Mouse (Mus musculus): Measurements from ENCODE around the gene Hsd17b14. TPM values are rescaled to one million over a fixed set of nuclear protein-coding genes. Genes with fewer than 3 reads are reported as not detected.
"Not testable (repeated sequence)": the region's sequence is repeated elsewhere in the genome, so short reads cannot be mapped to it uniquely, and the experiment has no call there.

The Hsd17b14 gene
- polyA plus RNA-seq, 1 experiment: 1.3 TPM

- TF ChIP-seq CTCF (IDR thresholded peaks at IDR 0.05; ENCODE audit: borderline replicate concordance, insufficient read depth, low read depth, low read length) (no peak), POLR2A (IDR thresholded peaks at IDR 0.05; ENCODE audit: borderline replicate concordance, insufficient read depth, low read length) (no peak)
- H3K4me3 ChIP-seq (replicated peaks; ENCODE audit: insufficient read depth, low read depth, low read length): peak overlapping the region; percentile 77
- H3K27me3 ChIP-seq (ENCODE audit: control insufficient read depth, insufficient read depth, low read length): no peaks in the 10 kb centered on the region
- H3K4me1 ChIP-seq (ENCODE audit: control insufficient read depth, insufficient read depth, low read length): peaks cover 13% of the 10 kb centered on the region
- peak; percentile 40 to 48 for DNase-seq
- WGBS: 13% methylated on average over 12 of the region's 12 CpGs
- peak overlapping the region; percentile 95 for H3K27ac ChIP-seq (ENCODE audit: insufficient read depth, low read length)
Measured at GRCm38 (mm10) chr7:45524841-45525621, 29.7 kb upstream of the Hsd17b14 start.

DNA sequence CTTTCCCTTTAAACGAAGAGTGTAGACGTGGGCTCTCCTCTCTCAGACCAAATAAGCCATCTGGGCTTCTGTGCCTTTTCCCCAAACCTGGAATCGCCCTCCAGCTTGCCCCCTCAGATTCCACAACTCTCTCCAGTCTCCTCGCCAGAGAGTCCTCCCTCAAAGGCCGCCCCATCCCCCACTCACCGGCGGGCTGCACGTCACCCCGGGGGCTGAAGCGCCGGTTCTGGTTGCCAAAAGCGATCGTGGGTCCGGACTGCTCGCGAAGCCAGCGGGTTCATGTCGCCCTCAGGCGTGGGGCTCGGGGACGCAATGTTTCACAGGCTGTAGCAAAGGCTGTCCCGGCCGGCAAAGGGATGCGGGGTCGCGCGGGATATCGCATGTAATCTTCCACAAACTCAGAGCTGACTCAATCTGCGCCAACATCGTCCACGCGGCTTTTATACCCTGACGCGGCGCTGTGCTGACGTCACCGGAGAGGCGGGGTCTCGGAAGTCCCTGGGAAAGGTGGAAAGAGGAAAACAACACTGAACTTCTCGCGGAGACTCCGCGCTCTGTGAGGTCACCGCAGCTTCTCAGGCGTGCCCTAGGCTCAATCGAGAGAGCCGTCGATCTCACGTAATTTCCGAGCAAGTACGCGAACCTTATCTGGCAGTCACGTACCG, 28.8 kb upstream of the Hsd17b14 start, which contains the start of the genes Ppp1r15a and Plekha4:
Gene Ppp1r15a (minus strand): TSS at position 460 of the 665 bp plus-strand sequence.
Gene Plekha4 (plus strand): TSS at position 522 of the 665 bp plus-strand sequence.
- TF ChIP-seq CTCF (IDR thresholded peaks at IDR 0.05; ENCODE audit: borderline replicate concordance, insufficient read depth, low read depth, low read length): no peak
- TF ChIP-seq POLR2A (IDR thresholded peaks at IDR 0.05; ENCODE audit: borderline replicate concordance, insufficient read depth, low read length): peak; percentile 93
- DNase-seq: peak; percentile 94 to 99
- Histone ChIP-seq H3K4me3 (replicated peaks; ENCODE audit: insufficient read depth, low read depth, low read length) (peak within 1 kb of the TSS; percentile 77), H3K4me1 (ENCODE audit: control insufficient read depth, insufficient read depth, low read length) (peaks cover 13% of the 10 kb centered on the region), H3K27ac (ENCODE audit: insufficient read depth, low read length) (peak within 1 kb of the TSS; percentile 95), H3K27me3 (ENCODE audit: control insufficient read depth, insufficient read depth, low read length) (no peaks in the 10 kb centered on the region)
- under 1% methylated on average over 54 of the region's 54 CpGs for WGBS

GRCm38 (mm10) chr7:45526474-45527120, 28.1 kb upstream of the Hsd17b14 start:
- TF ChIP-seq CTCF (IDR thresholded peaks at IDR 0.05; ENCODE audit: borderline replicate concordance, insufficient read depth, low read depth, low read length) (no peak), POLR2A (IDR thresholded peaks at IDR 0.05; ENCODE audit: borderline replicate concordance, insufficient read depth, low read length) (no peak)
- Histone ChIP-seq H3K27me3 (ENCODE audit: control insufficient read depth, insufficient read depth, low read length) (no peaks in the 10 kb centered on the region), H3K4me1 (ENCODE audit: control insufficient read depth, insufficient read depth, low read length) (peaks cover 13% of the 10 kb centered on the region), H3K27ac (ENCODE audit: insufficient read depth, low read length) (peak overlapping the region; percentile 77), H3K4me3 (replicated peaks; ENCODE audit: insufficient read depth, low read depth, low read length) (peak overlapping the region; percentile 77)
- 24% methylated on average over 7 of the region's 7 CpGs for WGBS
- DNase-seq: peak; percentile 47 to 69

GRCm38 (mm10) chr7:45527169-45527568, 27.5 kb upstream of the Hsd17b14 start:
- DNase-seq; H3K27me3 ChIP-seq (ENCODE audit: control insufficient read depth, insufficient read depth, low read length); H3K27ac ChIP-seq (ENCODE audit: insufficient read depth, low read length); H3K4me3 ChIP-seq (replicated peaks; ENCODE audit: insufficient read depth, low read depth, low read length): not testable (repeated sequence)
- 91% methylated on average over 6 of the region's 6 CpGs for WGBS
- peaks cover 13% of the 10 kb centered on the region for H3K4me1 ChIP-seq (ENCODE audit: control insufficient read depth, insufficient read depth, low read length)

GRCm38 (mm10) chr7:45529461-45529860, 25.2 kb upstream of the Hsd17b14 start:
- TF ChIP-seq POLR2A (IDR thresholded peaks at IDR 0.05; ENCODE audit: borderline replicate concordance, insufficient read depth, low read length) (no peak), CTCF (IDR thresholded peaks at IDR 0.05; ENCODE audit: borderline replicate concordance, insufficient read depth, low read depth, low read length) (no peak)
- Histone ChIP-seq H3K4me1 (ENCODE audit: control insufficient read depth, insufficient read depth, low read length) (peaks cover under 1% of the 10 kb centered on the region; the same call in 1 of the 2 replicates), H3K27me3 (ENCODE audit: control insufficient read depth, insufficient read depth, low read length) (no peaks in the 10 kb centered on the region), H3K27ac (ENCODE audit: insufficient read depth, low read length) (no peak overlapping the region), H3K4me3 (replicated peaks; ENCODE audit: insufficient read depth, low read depth, low read length) (no peak overlapping the region)
- 20% methylated on average over 6 of the region's 6 CpGs for WGBS
- no peak for DNase-seq

DNA sequence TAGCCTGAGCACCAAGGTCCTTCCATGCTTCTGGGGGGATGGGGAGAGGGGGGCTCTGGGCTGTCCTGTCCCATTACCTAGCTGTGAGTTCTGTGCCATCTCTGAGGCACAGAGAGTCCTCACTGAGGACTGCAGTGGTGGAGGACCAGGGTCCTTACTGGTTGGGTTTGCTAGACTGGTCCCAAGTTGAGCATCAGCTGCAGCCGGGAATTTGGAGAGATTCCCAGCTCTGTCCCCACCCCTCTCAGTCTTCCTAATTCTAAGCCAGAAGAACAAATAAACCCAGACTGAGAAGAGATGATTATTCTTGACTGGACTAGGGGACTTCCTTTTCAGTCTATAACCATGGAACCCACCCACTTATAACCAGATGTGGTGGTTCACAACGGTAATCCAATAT, 24.1 kb upstream of the Hsd17b14 start:
- no peak for TF ChIP-seq POLR2A (IDR thresholded peaks at IDR 0.05; ENCODE audit: borderline replicate concordance, insufficient read depth, low read length)
- TF ChIP-seq CTCF (IDR thresholded peaks at IDR 0.05; ENCODE audit: borderline replicate concordance, insufficient read depth, low read depth, low read length): no peak
- WGBS: 42% methylated on average over 2 of the region's 2 CpGs
- no peak for DNase-seq
- no peak overlapping the region for H3K27ac ChIP-seq (ENCODE audit: insufficient read depth, low read length)
- H3K4me1 ChIP-seq (ENCODE audit: control insufficient read depth, insufficient read depth, low read length): no peaks in the 10 kb centered on the region
- no peak overlapping the region for H3K4me3 ChIP-seq (replicated peaks; ENCODE audit: insufficient read depth, low read depth, low read length)
- H3K27me3 ChIP-seq (ENCODE audit: control insufficient read depth, insufficient read depth, low read length): no peaks in the 10 kb centered on the region

DNA sequence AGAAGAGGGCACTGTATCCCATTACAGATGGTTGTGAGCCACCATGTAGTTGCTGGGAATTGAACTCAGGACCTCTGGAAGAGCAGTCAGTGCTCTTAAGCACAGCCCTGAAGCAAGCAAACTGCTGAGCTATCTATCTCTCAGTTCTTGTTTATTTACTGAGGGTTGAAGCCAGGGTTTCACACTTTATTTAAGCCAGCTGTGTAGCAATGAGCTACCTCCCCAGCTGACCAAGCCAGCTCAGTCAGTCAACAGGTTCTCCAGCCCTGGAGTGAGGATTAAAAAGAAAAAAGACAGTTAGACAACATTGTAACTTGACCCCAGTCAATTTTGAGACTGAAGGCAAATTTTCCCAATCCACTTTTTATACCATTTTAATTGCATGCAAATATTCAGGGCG, 19.0 kb upstream of the Hsd17b14 start:
- Histone ChIP-seq H3K4me3 (replicated peaks; ENCODE audit: insufficient read depth, low read depth, low read length) (no peak overlapping the region), H3K4me1 (ENCODE audit: control insufficient read depth, insufficient read depth, low read length) (0 out of 2 replicates have a peak, but pooled peaks cover 5% of the 10 kb centered on the region), H3K27me3 (ENCODE audit: control insufficient read depth, insufficient read depth, low read length) (no peaks in the 10 kb centered on the region), H3K27ac (ENCODE audit: insufficient read depth, low read length) (no peak overlapping the region)
- DNase-seq: no peak
- WGBS: 85% methylated on average over 1 of the region's 1 CpGs
- no peak for TF ChIP-seq POLR2A (IDR thresholded peaks at IDR 0.05; ENCODE audit: borderline replicate concordance, insufficient read depth, low read length)

Measured in cerebellum, adult 2 months (tissue).